Mouse (Mus musculus) monocyte, adult 5-6 weeks (primary cell): Measurements from ENCODE around the gene Arid3a. TPM values are rescaled to one million over a fixed set of nuclear protein-coding genes. Genes with fewer than 3 reads are reported as not detected.
"Not testable (repeated sequence)": the region's sequence is repeated elsewhere in the genome, so short reads cannot be mapped to it uniquely, and the experiment has no call there.

Experiments
- ATAC-seq: fragments of 153-309, 156-312 bp; replicated peaks from 2 replicates; pipeline ENCODE4 v1.8.0; 2017; ENCODE audit warnings: mild to moderate bottlenecking; ENCODE audit not compliant: low TSS enrichment, insufficient number of reproducible peaks, severe bottlenecking, poor library complexity, low FRiP score
- total RNA-seq: library from RNA; stranded (forward); fragments of 200-1000, 200-491, 200-594 nt; gene quantifications from 3 replicates; pipeline ENCODE4 v1.2.3, GENCODE M21; 2017

Arid3a gene
- total RNA-seq, 1 experiment from 2014 or later, result 36.8 TPM

GRCm38 (mm10) chr10:79937775-79938526 is 11.1 kb downstream of the Arid3a start:
- no peak for ATAC-seq

GRCm38 (mm10) chr10:79940749-79941148 is 13.9 kb downstream of the Arid3a start:
- peak; percentile 73 for ATAC-seq

- no peak for ATAC-seq
Measured at GRCm38 (mm10) chr10:79942988-79943387, 16.1 kb downstream of the Arid3a start.

GRCm38 (mm10) chr10:79943471-79943901 is 16.6 kb downstream of the Arid3a start:
- no peak for ATAC-seq

GRCm38 (mm10) chr10:79945507-79946234 is 18.8 kb downstream of the Arid3a start:
- peak; percentile 61 for ATAC-seq

GRCm38 (mm10) chr10:79946752-79947322 is 20.0 kb downstream of the Arid3a start:
- ATAC-seq, result peak; percentile 80

- ATAC-seq, result no peak
Measured at GRCm38 (mm10) chr10:79947502-79947901, 20.7 kb downstream of the Arid3a start.

GRCm38 (mm10) chr10:79949873-79950272 is 23.0 kb downstream of the Arid3a start:
- ATAC-seq, result no peak

- no peak for ATAC-seq
Measured at GRCm38 (mm10) chr10:79950661-79951060, 23.8 kb downstream of the Arid3a start.

GRCm38 (mm10) chr10:79953946-79954345 is 27.1 kb downstream of the Arid3a start:
- no peak for ATAC-seq

GRCm38 (mm10) chr10:79955691-79956090 is 28.8 kb downstream of the Arid3a start:
- no peak for ATAC-seq

GRCm38 (mm10) chr10:79956643-79957154 is 29.9 kb downstream of the Arid3a start:
- no peak for ATAC-seq

GRCm38 (mm10) chr10:79958140-79958816 is 31.4 kb downstream of the Arid3a start:
- peak; percentile 68 for ATAC-seq

GRCm38 (mm10) chr10:79959412-79959811 is 32.6 kb downstream of the Arid3a start:
- not testable (repeated sequence) for ATAC-seq

GRCm38 (mm10) chr10:79959847-79960601 is 33.2 kb downstream of the Arid3a start, which contains the start of gene Wdr18:
TSS of gene Wdr18 (plus strand) at chr10:79960152.
- peak; percentile 85 for ATAC-seq

GRCm38 (mm10) chr10:79960671-79961294 is 33.9 kb downstream of the Arid3a start:
- no peak for ATAC-seq

- no peak for ATAC-seq
Measured at GRCm38 (mm10) chr10:79964727-79965126, 37.9 kb downstream of the Arid3a start.

GRCm38 (mm10) chr10:79965325-79965724 is 38.5 kb downstream of the Arid3a start:
- no peak for ATAC-seq
